Mouse (Mus musculus): ENCODE measurements around the gene Dhrs11. TPM values are rescaled to one million over a fixed set of nuclear protein-coding genes. Genes with fewer than 3 reads are reported as not detected.
A peak's percentile ranks its signal among the peaks of the same experiment; 100 is the strongest.

Gene Dhrs11
- polyA plus RNA-seq, 1 experiment from 2014 or later, result 11.1 TPM

DNA sequence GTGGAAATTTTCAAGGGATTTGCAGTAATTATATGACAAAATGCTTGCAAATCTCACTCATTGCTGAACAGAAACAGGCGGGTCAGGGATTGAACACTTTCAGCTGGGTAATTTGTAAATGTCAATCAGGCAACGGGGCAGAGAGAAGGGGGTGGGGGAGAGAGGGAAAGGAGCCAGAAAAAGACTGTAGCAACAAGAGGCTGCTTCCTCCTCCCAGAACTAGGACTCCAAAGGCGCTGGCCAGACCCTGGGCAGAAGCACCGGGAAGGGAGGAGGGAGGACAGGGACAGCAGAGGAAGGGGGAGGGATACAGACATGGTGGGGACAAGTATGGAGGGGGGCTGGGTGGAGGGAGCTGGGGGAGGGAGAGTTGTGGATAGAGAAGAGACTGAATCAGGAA is 53.2 kb downstream of the Dhrs11 start:
- Histone ChIP-seq H3K4me1 (ENCODE audit: insufficient read depth) (no peaks in the 10 kb centered on the region), H3K9me3 (ENCODE audit: low read depth, low read length) (no peaks in the 10 kb centered on the region), H3K9ac (no peak overlapping the region), H3K27me3 (ENCODE audit: insufficient read depth, low read length) (peaks cover 7% of the 10 kb centered on the region; the same call in 1 of the 2 replicates), H3K4me2 (no peak overlapping the region), H3K36me3 (ENCODE audit: insufficient read depth) (no peaks in the 10 kb centered on the region), H3K27ac (ENCODE audit: low read depth) (no peak overlapping the region), H3K4me3 (ENCODE audit: low read depth, low read length) (no peak overlapping the region)
- WGBS, result 2% methylated on average over 4 of the region's 4 CpGs
- TF ChIP-seq CTCF (IDR thresholded peaks at IDR 0.05; ENCODE audit: low read depth), result no peak
- ATAC-seq (ENCODE audit: insufficient read depth) (peak; percentile 73), DNase-seq (peak; percentile 53)

DNA sequence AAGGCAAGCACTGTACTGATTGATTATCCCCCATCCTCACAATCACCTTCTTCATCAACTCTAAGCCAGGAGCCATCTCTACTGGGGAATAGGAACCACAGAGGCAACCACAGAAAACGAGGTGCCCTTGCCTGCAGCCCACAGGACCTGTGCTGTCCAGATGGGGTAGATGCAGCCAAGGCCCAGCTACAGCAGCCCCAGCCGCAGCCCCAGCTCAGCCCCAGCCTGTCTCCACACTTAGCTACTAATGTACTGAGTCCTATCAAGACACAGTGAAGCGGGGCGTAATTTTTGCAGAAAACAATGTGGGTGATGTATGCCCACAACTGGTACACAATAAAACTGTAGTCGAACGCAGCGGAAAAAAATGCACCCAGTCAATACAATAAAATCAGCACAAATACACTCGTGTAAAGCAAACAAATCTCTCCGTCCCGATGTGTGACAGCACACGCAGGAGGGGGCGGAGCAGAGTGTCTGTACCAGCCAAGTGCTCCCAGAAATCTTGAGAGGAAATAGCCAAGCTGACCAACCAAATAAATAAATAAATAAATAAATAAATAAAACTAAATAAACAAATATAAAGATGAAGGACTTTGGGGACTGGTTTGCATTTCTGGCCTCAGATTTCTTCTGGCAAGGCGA is 53.8 kb downstream of the Dhrs11 start:
- no peaks in the 10 kb centered on the region for H3K9me3 ChIP-seq (ENCODE audit: low read depth, low read length)
- H3K4me2 ChIP-seq, result no peak overlapping the region
- TF ChIP-seq CTCF (IDR thresholded peaks at IDR 0.05; ENCODE audit: low read depth), result no peak
- H3K27ac ChIP-seq (ENCODE audit: low read depth), result no peak overlapping the region
- H3K4me1 ChIP-seq (ENCODE audit: insufficient read depth), result no peaks in the 10 kb centered on the region
- H3K36me3 ChIP-seq (ENCODE audit: insufficient read depth), result no peaks in the 10 kb centered on the region
- ATAC-seq (ENCODE audit: insufficient read depth) (no peak), DNase-seq (peak; percentile 27)
- peaks cover 7% of the 10 kb centered on the region; the same call in 1 of the 2 replicates for H3K27me3 ChIP-seq (ENCODE audit: insufficient read depth, low read length)
- no peak overlapping the region for H3K4me3 ChIP-seq (ENCODE audit: low read depth, low read length)
- WGBS, result 42% methylated on average over 13 of the region's 13 CpGs
- no peak overlapping the region for H3K9ac ChIP-seq

Other genes starting within 250 kb of the Dhrs11 start
- 7.6 and 12.1 TPM in 2 replicates for gene Mrm1, start 9.5 kb downstream of the Dhrs11 start, polyA plus RNA-seq (2014; fragmentation: Nextera tagmentation; extraction: Ambion mirVana)
- gene Ggnbp2, start 41.8 kb upstream of the Dhrs11 start, polyA plus RNA-seq (2014; fragmentation: Nextera tagmentation; extraction: Ambion mirVana), result 63.7 and 64.2 TPM in 2 replicates
- gene Myo19, start 51.2 kb upstream of the Dhrs11 start, polyA plus RNA-seq (2014; fragmentation: Nextera tagmentation; extraction: Ambion mirVana), result 11.7 and 12.6 TPM in 2 replicates
- 1.9 and 2.9 TPM in 2 replicates for gene Pigw, start 51.3 kb upstream of the Dhrs11 start, polyA plus RNA-seq (2014; fragmentation: Nextera tagmentation; extraction: Ambion mirVana)
- 57.3 and 61.4 TPM in 2 replicates for gene Znhit3, start 87.4 kb upstream of the Dhrs11 start, polyA plus RNA-seq (2014; fragmentation: Nextera tagmentation; extraction: Ambion mirVana)
- gene Car4, start 128.8 kb upstream of the Dhrs11 start, polyA plus RNA-seq (2014; fragmentation: Nextera tagmentation; extraction: Ambion mirVana), result 0.28 and 0.54 TPM in 2 replicates